Mouse (Mus musculus) forebrain, embryonic 14.5 days (tissue): ENCODE measurements around the gene Dtx2. TPM values are rescaled to one million over a fixed set of nuclear protein-coding genes. Genes with fewer than 3 reads are reported as not detected.
A peak's percentile ranks its signal among the peaks of the same experiment; 100 is the strongest.

Experiments used
- ATAC-seq: fragments of 200-750 bp; cut with Nextera tagmentation; 2 replicates; pipeline ENCODE4 v1.8.0; 2017; ENCODE audit warnings: mild to moderate bottlenecking, moderate library complexity
- DNase-seq: peaks from one replicate; pipeline ENCODE4 v3.0.0-alpha.2; 2015; ENCODE audit warnings: low spot score
- H3K27ac ChIP-seq: fragments of 300-500 bp; sonication (generic); 2 replicates; pipeline ENCODE4 v1.5.1; 2014; ENCODE audit warnings: low read depth, mild to moderate bottlenecking, control low read depth, low read length, moderate library complexity
- H3K27me3 ChIP-seq: fragments of 300-500 bp; sonication (generic); replicated peaks from 2 replicates; pipeline ENCODE4 v1.6.1; 2014; ENCODE audit warnings: low read length, control low read depth, mixed read lengths; ENCODE audit not compliant: control insufficient read depth, insufficient read depth
- H3K36me3 ChIP-seq: fragments of 300-500 bp; sonication (generic); 2 replicates; pipeline ENCODE4 v1.6.1; 2014; ENCODE audit warnings: low read length, control low read depth; ENCODE audit not compliant: control insufficient read depth, insufficient read depth
- H3K4me1 ChIP-seq: fragments of 300-500 bp; sonication (generic); 2 replicates; pipeline ENCODE4 v1.6.1; 2014; ENCODE audit warnings: antibody characterized with exemption, low read length, control low read depth; ENCODE audit not compliant: control insufficient read depth, insufficient read depth
- H3K4me2 ChIP-seq: fragments of 300-500 bp; sonication (generic); 2 replicates; pipeline ENCODE4 v1.6.1; 2014; ENCODE audit warnings: mild to moderate bottlenecking, control low read depth, low read length
- H3K4me3 ChIP-seq: fragments of 300-500 bp; sonication (generic); 2 replicates; pipeline ENCODE4 v1.5.1; 2014; ENCODE audit warnings: low read depth, low read length, control low read depth
- H3K9ac ChIP-seq: fragments of 300-500 bp; sonication (generic); 2 replicates; pipeline ENCODE4 v1.6.1; 2014; ENCODE audit warnings: mild to moderate bottlenecking, low read length, control low read depth, moderate library complexity
- H3K9me3 ChIP-seq: fragments of 300-500 bp; sonication (generic); replicated peaks from 2 replicates; pipeline ENCODE4 v1.6.1; 2016; ENCODE audit warnings: low read length, control low read depth, mixed read lengths; ENCODE audit not compliant: control insufficient read depth
- WGBS: fragments of 180-500 bp; shearing (Covaris S2); extraction: QIAGEN DNeasy Blood & Tissue Kit; methylation state at CpG from one replicate; pipeline ENCODE4 v1.1.7; 2014; 5-methylcytosine and 5-hydroxymethylcytosine counted together
- polyA plus RNA-seq: library from polyadenylated mRNA; unstranded; fragments of >200 nt; fragmentation: Nextera tagmentation; extraction: Ambion mirVana; gene quantifications from 2 replicates; pipeline ENCODE4 v1.2.1, GENCODE M21; 2014

Dtx2 gene
- polyA plus RNA-seq, 1 experiment from 2014 or later = 24.9 TPM

DNA sequence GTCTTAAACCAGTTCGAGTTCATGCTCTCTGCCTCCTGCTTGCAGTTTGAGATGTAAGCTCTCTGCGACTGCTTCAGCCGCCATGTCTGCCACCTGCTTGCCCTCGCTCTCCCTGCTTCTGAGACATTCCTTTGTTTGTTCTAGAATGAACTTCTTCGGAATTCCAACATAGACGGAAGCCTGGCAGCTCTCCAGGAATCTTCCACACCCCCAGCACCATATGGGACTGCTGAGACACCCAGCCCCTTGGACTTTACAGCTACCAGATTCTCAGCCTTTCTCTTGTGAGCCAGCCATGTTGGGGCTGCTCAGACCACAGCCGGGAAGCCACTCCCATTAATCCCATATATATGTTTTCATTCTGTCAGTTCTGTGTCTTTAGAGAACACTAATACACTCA, 81.7 kb downstream of the Dtx2 start:
- Histone ChIP-seq H3K36me3 (no peaks in the 10 kb centered on the region), H3K27ac (no peak overlapping the region), H3K4me1 (peaks cover 2% of the 10 kb centered on the region; the same call in 1 of the 2 replicates), H3K4me3 (no peak overlapping the region), H3K9me3 (no peaks in the 10 kb centered on the region), H3K27me3 (no peaks in the 10 kb centered on the region), H3K4me2 (no peak overlapping the region), H3K9ac (no peak overlapping the region)
- ATAC-seq (0 out of 2 replicates have a peak, but pooled peaks have one; percentile 4), DNase-seq (peak; percentile 62)
- whole genome bisulfite sequencing = 32% methylated on average over 7 of the region's 7 CpGs

DNA sequence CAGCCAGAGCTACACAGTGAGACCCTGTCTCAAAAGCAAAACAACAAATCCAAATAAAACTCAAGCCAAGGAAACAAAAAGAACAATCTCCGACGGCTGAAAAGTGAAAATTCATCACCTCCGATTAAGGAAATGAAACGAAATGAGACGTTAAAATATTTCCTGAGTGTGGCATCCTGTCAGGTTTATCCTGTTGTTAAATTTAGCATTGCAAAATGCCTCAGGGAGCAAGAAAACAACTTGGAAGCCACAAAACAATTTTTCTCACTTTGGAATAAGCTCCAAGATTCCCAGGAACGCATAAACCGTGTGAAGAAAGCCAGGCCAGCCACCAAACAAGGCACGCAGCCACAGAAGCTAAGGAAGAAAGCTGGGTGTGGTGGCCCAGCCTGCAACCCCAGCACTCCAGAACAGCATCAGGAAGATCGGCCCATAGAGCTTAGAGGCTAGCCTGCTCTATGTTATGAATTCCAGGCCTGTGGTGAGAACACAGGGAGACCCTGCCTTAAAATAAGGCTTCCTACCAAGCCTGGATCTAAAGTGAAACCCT, 82.5 kb downstream of the Dtx2 start:
- Histone ChIP-seq H3K9ac (no peak overlapping the region), H3K9me3 (no peaks in the 10 kb centered on the region), H3K36me3 (no peaks in the 10 kb centered on the region), H3K27ac (no peak overlapping the region), H3K4me2 (no peak overlapping the region), H3K4me1 (peaks cover 2% of the 10 kb centered on the region; the same call in 1 of the 2 replicates), H3K4me3 (no peak overlapping the region), H3K27me3 (no peaks in the 10 kb centered on the region)
- DNase-seq (no peak), ATAC-seq (no peak)
- 87% methylated on average over 9 of the region's 9 CpGs for WGBS

DNA sequence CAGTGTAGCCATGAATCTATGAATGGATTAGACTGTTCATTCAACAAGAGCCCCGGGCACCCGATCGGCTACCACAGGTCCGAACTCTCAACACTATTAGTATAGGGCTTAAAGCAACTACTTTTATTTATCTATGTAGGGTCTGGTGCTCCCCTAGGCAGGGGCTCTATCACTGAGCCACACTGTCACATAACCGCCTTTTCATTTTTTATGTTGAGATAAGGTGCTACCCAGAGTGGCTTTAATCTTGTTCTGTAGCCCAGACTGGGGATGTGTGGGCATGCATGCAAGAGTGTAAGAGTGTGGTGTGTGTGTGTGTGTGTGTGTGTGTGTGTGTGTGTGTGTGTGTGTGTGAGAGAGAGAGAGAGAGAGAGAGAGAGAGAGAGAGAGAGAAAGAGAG, 83.5 kb downstream of the Dtx2 start:
- H3K27ac ChIP-seq = no peak overlapping the region
- no peaks in the 10 kb centered on the region for H3K9me3 ChIP-seq
- 94% methylated on average over 5 of the region's 5 CpGs for WGBS
- H3K4me3 ChIP-seq = no peak overlapping the region
- DNase-seq (no peak), ATAC-seq (no peak)
- H3K36me3 ChIP-seq = no peaks in the 10 kb centered on the region
- no peaks in the 10 kb centered on the region for H3K27me3 ChIP-seq
- peaks cover 2% of the 10 kb centered on the region; the same call in 1 of the 2 replicates for H3K4me1 ChIP-seq
- H3K9ac ChIP-seq = no peak overlapping the region
- H3K4me2 ChIP-seq = no peak overlapping the region

DNA sequence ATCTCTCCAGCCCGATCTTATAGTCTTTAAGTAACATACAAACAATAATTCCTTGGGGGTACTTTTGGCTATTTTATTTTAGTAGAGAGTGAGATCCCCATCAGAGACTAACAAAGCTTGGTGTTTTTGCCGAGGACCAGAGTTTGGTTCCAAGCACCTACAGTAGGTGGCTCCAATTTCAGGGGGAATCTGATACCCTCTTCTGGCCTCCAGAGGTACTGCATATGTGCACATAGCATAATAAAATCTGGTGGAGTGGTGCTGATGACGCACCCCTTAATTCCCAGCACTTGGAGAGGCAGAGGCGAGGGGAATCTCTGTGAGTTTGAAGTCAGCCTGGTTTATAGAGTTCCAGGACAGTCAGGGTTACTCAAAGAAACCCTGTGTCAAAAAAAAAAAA, 87.7 kb downstream of the Dtx2 start:
- WGBS = 80% methylated on average over 4 of the region's 4 CpGs
- no peak overlapping the region for H3K4me3 ChIP-seq
- no peak overlapping the region for H3K27ac ChIP-seq
- no peak overlapping the region for H3K9ac ChIP-seq
- H3K4me2 ChIP-seq = no peak overlapping the region
- ATAC-seq (no peak), DNase-seq (no peak)
- H3K4me1 ChIP-seq = peaks cover 7% of the 10 kb centered on the region; the same call in 1 of the 2 replicates
- no peaks in the 10 kb centered on the region for H3K9me3 ChIP-seq
- no peaks in the 10 kb centered on the region for H3K36me3 ChIP-seq
- H3K27me3 ChIP-seq = no peaks in the 10 kb centered on the region

Other genes starting within 250 kb of the Dtx2 start
- gene Styxl1, start 216.4 kb upstream of the Dtx2 start, polyA plus RNA-seq = 0.52 TPM in 1 of 2 replicates, not detected in the other
- gene Mdh2, start 216.3 kb upstream of the Dtx2 start, polyA plus RNA-seq = 590 and 591 TPM in 2 replicates
- gene Srrm3, start 187.9 kb upstream of the Dtx2 start, polyA plus RNA-seq = 23.6 and 31.1 TPM in 2 replicates
- 6.6 and 8.1 TPM in 2 replicates for gene Hspb1, start 106.9 kb upstream of the Dtx2 start, polyA plus RNA-seq
- 361 and 450 TPM in 2 replicates for gene Ywhag, start 60.2 kb upstream of the Dtx2 start, polyA plus RNA-seq
- 0.99 and 1.4 TPM in 2 replicates for gene Ssc4d, start 20.3 kb upstream of the Dtx2 start, polyA plus RNA-seq
- gene Zp3, start 14.7 kb upstream of the Dtx2 start, polyA plus RNA-seq = 0.13 and 0.16 TPM in 2 replicates
- gene Upk3b, start 43.7 kb downstream of the Dtx2 start, polyA plus RNA-seq = not detected in 2 replicates
- not detected in 2 replicates for gene Upk3bl, start 59.7 kb downstream of the Dtx2 start, polyA plus RNA-seq
- gene Rasa4, start 89.1 kb downstream of the Dtx2 start, polyA plus RNA-seq = 4.9 and 6.7 TPM in 2 replicates
- 255 and 310 TPM in 2 replicates for gene Polr2j, start 121.8 kb downstream of the Dtx2 start, polyA plus RNA-seq
- gene Lrwd1, start 141.3 kb downstream of the Dtx2 start, polyA plus RNA-seq = 33.2 and 35.8 TPM in 2 replicates
- 13.0 and 14.6 TPM in 2 replicates for gene Alkbh4, start 141.3 kb downstream of the Dtx2 start, polyA plus RNA-seq
- gene Orai2, start 175.9 kb downstream of the Dtx2 start, polyA plus RNA-seq = 21.7 and 29.7 TPM in 2 replicates
- 66.2 and 69.4 TPM in 2 replicates for gene Prkrip1, start 204.2 kb downstream of the Dtx2 start, polyA plus RNA-seq